7 mouse cellular contexts compared by ENCODE assay signal in the genomic region with DNA sequence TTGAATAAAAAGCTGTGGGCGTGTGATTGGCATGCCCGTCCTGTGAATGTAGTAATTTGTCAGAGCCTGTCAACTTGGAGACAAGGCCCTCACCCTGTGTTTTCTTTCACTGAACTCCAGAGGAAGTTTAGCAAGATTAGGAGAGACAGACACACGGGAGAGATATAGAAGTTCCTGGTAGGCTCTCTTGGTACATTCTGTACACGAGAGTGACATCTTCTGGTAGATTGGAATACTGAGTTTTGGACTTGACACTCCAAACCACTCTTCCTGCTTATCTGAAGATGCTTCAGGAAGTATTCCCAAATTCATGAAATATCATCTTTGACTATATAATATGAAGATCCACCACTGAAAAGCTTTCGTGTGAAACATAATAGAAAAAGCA.
DNase-seq lines count a peak whose midpoint lies in the region; ATAC-seq and TF ChIP-seq lines count a peak whose summit lies in the region.

No protein-coding gene starts in this region.

- TF ChIP-seq CTCF in kidney, postnatal 0 days (IDR thresholded peaks at IDR 0.05; ENCODE audit: low read depth) = peak; percentile 69

- H3K36me3 ChIP-seq in kidney, postnatal 0 days (ENCODE audit: insufficient read depth, low read length) = no peaks in the 10 kb centered on the region
- no peaks in the 10 kb centered on the region for H3K36me3 ChIP-seq in midbrain, embryonic 14.5 days (ENCODE audit: control insufficient read depth, insufficient read depth, low read length)

- H3K27me3 ChIP-seq in kidney, postnatal 0 days (ENCODE audit: insufficient read depth, low read length) = no peaks in the 10 kb centered on the region
- no peaks in the 10 kb centered on the region for H3K27me3 ChIP-seq in midbrain, embryonic 14.5 days (ENCODE audit: control insufficient read depth, insufficient read depth, low read length)

- 32% methylated on average over 5 of the region's 5 CpGs for WGBS in kidney, postnatal 0 days
- 40% methylated on average over 5 of the region's 5 CpGs for WGBS in midbrain, embryonic 14.5 days

- no peak overlapping the region for H3K9ac ChIP-seq in kidney, postnatal 0 days (ENCODE audit: low read depth, low read length)
- H3K9ac ChIP-seq in midbrain, embryonic 14.5 days (replicated peaks; ENCODE audit: low read length) = no peak overlapping the region

- peak; percentile 79 for DNase-seq in kidney, postnatal 0 days (ENCODE audit: low spot score)
- DNase-seq in kidney, adult 8-10 months = no peak
- DNase-seq in MEL-GATA-1-ER (ENCODE audit: extremely low read depth, low read depth) = peak; percentile 22
- peak; percentile 56 for DNase-seq in brain, embryonic 18.5 days (ENCODE audit: low read depth, low spot score)
- DNase-seq in midbrain, embryonic 14.5 days = peak; percentile 83
- DNase-seq in layer of hippocampus, postnatal 10 days (ENCODE audit: low spot score in 2 of 2) = no peak
- no peak for DNase-seq in layer of hippocampus, adult 9-11 months

- H3K27ac ChIP-seq in kidney, postnatal 0 days = no peak overlapping the region
- no peak overlapping the region for H3K27ac ChIP-seq in midbrain, embryonic 14.5 days (replicated peaks; ENCODE audit: low read depth, low read length)

- no peak overlapping the region for H3K4me2 ChIP-seq in kidney, postnatal 0 days (ENCODE audit: low read length)
- H3K4me2 ChIP-seq in midbrain, embryonic 14.5 days (ENCODE audit: low read length) = no peak overlapping the region

- no peaks in the 10 kb centered on the region for H3K4me1 ChIP-seq in kidney, postnatal 0 days (replicated peaks; ENCODE audit: insufficient read depth, low read length)
- H3K4me1 ChIP-seq in midbrain, embryonic 14.5 days (ENCODE audit: control insufficient read depth, insufficient read depth, low read length) = no peaks in the 10 kb centered on the region

- no peak for ATAC-seq in kidney, postnatal 0 days (replicated peaks; ENCODE audit: low FRiP score, low read depth)
- ATAC-seq in midbrain, embryonic 14.5 days (ENCODE audit: low FRiP score, low TSS enrichment) = peak; percentile 59; the same call in 1 of the 2 replicates

- no peak overlapping the region for H3K4me3 ChIP-seq in kidney, postnatal 0 days (replicated peaks; ENCODE audit: low read depth, low read length)
- no peak overlapping the region for H3K4me3 ChIP-seq in midbrain, embryonic 14.5 days (replicated peaks; ENCODE audit: low read depth, low read length)

- H3K9me3 ChIP-seq in kidney, postnatal 0 days (replicated peaks; ENCODE audit: low read length) = no peaks in the 10 kb centered on the region
- H3K9me3 ChIP-seq in midbrain, embryonic 14.5 days (ENCODE audit: control insufficient read depth, low read length) = no peaks in the 10 kb centered on the region

Comparison
In these comparisons a context has a peak if more than half of its experiments do, and no peak if none do; other contexts are left out.
1. DNase-seq: peak in kidney, postnatal 0 days (single experiment), MEL-GATA-1-ER (single experiment), brain, embryonic 18.5 days (single experiment) and midbrain, embryonic 14.5 days (single experiment); none in kidney, adult 8-10 months (0 of 2), layer of hippocampus, postnatal 10 days (0 of 2) and layer of hippocampus, adult 9-11 months (single experiment).